Mouse (Mus musculus): ENCODE data around the gene Card6. TPM values are rescaled to one million over a fixed set of nuclear protein-coding genes. Genes with fewer than 3 reads are reported as not detected.

The Card6 gene
- polyA plus RNA-seq, 1 experiment from 2014 or later = 1.6 TPM

- no peak for ATAC-seq (replicated peaks; ENCODE audit: low FRiP score)
- Histone ChIP-seq H3K27ac (ENCODE audit: low read depth, low read length) (no peak overlapping the region), H3K9me3 (ENCODE audit: control insufficient read depth, low read length) (no peaks in the 10 kb centered on the region), H3K4me2 (ENCODE audit: low read depth, low read length, severe bottlenecking) (no peak overlapping the region), H3K36me3 (ENCODE audit: control insufficient read depth, insufficient read depth, low read length) (no peaks in the 10 kb centered on the region), H3K27me3 (ENCODE audit: control insufficient read depth, insufficient read depth, low read length) (no peaks in the 10 kb centered on the region), H3K4me3 (ENCODE audit: low read depth, low read length) (no peak overlapping the region), H3K9ac (ENCODE audit: low read length) (no peak overlapping the region), H3K4me1 (replicated peaks; ENCODE audit: control insufficient read depth, insufficient read depth, low read length) (no peaks in the 10 kb centered on the region)
- DNase-seq (ENCODE audit: low spot score) = no peak
- WGBS = 88% methylated on average over 3 of the region's 3 CpGs
Measured at GRCm38 (mm10) chr15:5108655-5109040, 309 bp upstream of the Card6 start.

GRCm38 (mm10) chr15:5106293-5106692 is 2.0 kb downstream of the Card6 start:
- no peak for DNase-seq (ENCODE audit: low spot score)
- no peaks in the 10 kb centered on the region for H3K4me1 ChIP-seq (replicated peaks; ENCODE audit: control insufficient read depth, insufficient read depth, low read length)
- H3K27me3 ChIP-seq (ENCODE audit: control insufficient read depth, insufficient read depth, low read length) = no peaks in the 10 kb centered on the region
- no peaks in the 10 kb centered on the region for H3K36me3 ChIP-seq (ENCODE audit: control insufficient read depth, insufficient read depth, low read length)
- no peaks in the 10 kb centered on the region for H3K9me3 ChIP-seq (ENCODE audit: control insufficient read depth, low read length)
- no peak overlapping the region for H3K9ac ChIP-seq (ENCODE audit: low read length)
- no peak for ATAC-seq (replicated peaks; ENCODE audit: low FRiP score)
- H3K4me2 ChIP-seq (ENCODE audit: low read depth, low read length, severe bottlenecking) = no peak overlapping the region
- 57% methylated on average over 2 of the region's 2 CpGs for WGBS
- no peak overlapping the region for H3K4me3 ChIP-seq (ENCODE audit: low read depth, low read length)
- H3K27ac ChIP-seq (ENCODE audit: low read depth, low read length) = no peak overlapping the region

GRCm38 (mm10) chr15:5105891-5106290 is 2.4 kb downstream of the Card6 start:
- Histone ChIP-seq H3K36me3 (ENCODE audit: control insufficient read depth, insufficient read depth, low read length) (no peaks in the 10 kb centered on the region), H3K27ac (ENCODE audit: low read depth, low read length) (no peak overlapping the region), H3K4me2 (ENCODE audit: low read depth, low read length, severe bottlenecking) (no peak overlapping the region), H3K4me3 (ENCODE audit: low read depth, low read length) (no peak overlapping the region), H3K4me1 (replicated peaks; ENCODE audit: control insufficient read depth, insufficient read depth, low read length) (no peaks in the 10 kb centered on the region), H3K27me3 (ENCODE audit: control insufficient read depth, insufficient read depth, low read length) (no peaks in the 10 kb centered on the region), H3K9me3 (ENCODE audit: control insufficient read depth, low read length) (no peaks in the 10 kb centered on the region), H3K9ac (ENCODE audit: low read length) (no peak overlapping the region)
- DNase-seq (ENCODE audit: low spot score) = no peak
- WGBS = 78% methylated on average over 6 of the region's 6 CpGs
- no peak for ATAC-seq (replicated peaks; ENCODE audit: low FRiP score)

- Histone ChIP-seq H3K27ac (ENCODE audit: low read depth, low read length) (no peak overlapping the region), H3K9me3 (ENCODE audit: control insufficient read depth, low read length) (no peaks in the 10 kb centered on the region), H3K9ac (ENCODE audit: low read length) (no peak overlapping the region), H3K27me3 (ENCODE audit: control insufficient read depth, insufficient read depth, low read length) (no peaks in the 10 kb centered on the region), H3K4me3 (ENCODE audit: low read depth, low read length) (no peak overlapping the region), H3K4me2 (ENCODE audit: low read depth, low read length, severe bottlenecking) (no peak overlapping the region), H3K4me1 (replicated peaks; ENCODE audit: control insufficient read depth, insufficient read depth, low read length) (no peaks in the 10 kb centered on the region), H3K36me3 (ENCODE audit: control insufficient read depth, insufficient read depth, low read length) (no peaks in the 10 kb centered on the region)
- ATAC-seq (replicated peaks; ENCODE audit: low FRiP score) (no peak), DNase-seq (ENCODE audit: low spot score) (no peak)
- 91% methylated on average over 4 of the region's 4 CpGs for WGBS
Measured at GRCm38 (mm10) chr15:5102312-5102711, 6.0 kb downstream of the Card6 start.

GRCm38 (mm10) chr15:5097376-5097775 is 11.0 kb downstream of the Card6 start:
- Histone ChIP-seq H3K9ac (ENCODE audit: low read length) (no peak overlapping the region), H3K4me1 (replicated peaks; ENCODE audit: control insufficient read depth, insufficient read depth, low read length) (no peaks in the 10 kb centered on the region), H3K4me3 (ENCODE audit: low read depth, low read length) (no peak overlapping the region), H3K4me2 (ENCODE audit: low read depth, low read length, severe bottlenecking) (no peak overlapping the region), H3K27ac (ENCODE audit: low read depth, low read length) (no peak overlapping the region), H3K9me3 (ENCODE audit: control insufficient read depth, low read length) (no peaks in the 10 kb centered on the region), H3K27me3 (ENCODE audit: control insufficient read depth, insufficient read depth, low read length) (no peaks in the 10 kb centered on the region), H3K36me3 (ENCODE audit: control insufficient read depth, insufficient read depth, low read length) (no peaks in the 10 kb centered on the region)
- no peak for DNase-seq (ENCODE audit: low spot score)
- no peak for ATAC-seq (replicated peaks; ENCODE audit: low FRiP score)
- 80% methylated on average over 1 of the region's 1 CpGs for WGBS

- Histone ChIP-seq H3K27me3 (ENCODE audit: control insufficient read depth, insufficient read depth, low read length) (no peaks in the 10 kb centered on the region), H3K4me3 (ENCODE audit: low read depth, low read length) (no peak overlapping the region), H3K27ac (ENCODE audit: low read depth, low read length) (no peak overlapping the region), H3K9ac (ENCODE audit: low read length) (no peak overlapping the region), H3K4me2 (ENCODE audit: low read depth, low read length, severe bottlenecking) (no peak overlapping the region), H3K9me3 (ENCODE audit: control insufficient read depth, low read length) (no peaks in the 10 kb centered on the region), H3K36me3 (ENCODE audit: control insufficient read depth, insufficient read depth, low read length) (no peaks in the 10 kb centered on the region), H3K4me1 (replicated peaks; ENCODE audit: control insufficient read depth, insufficient read depth, low read length) (no peaks in the 10 kb centered on the region)
- DNase-seq (ENCODE audit: low spot score) (no peak), ATAC-seq (replicated peaks; ENCODE audit: low FRiP score) (no peak)
- WGBS = 87% methylated on average over 11 of the region's 11 CpGs
Measured at GRCm38 (mm10) chr15:5095534-5096301, 12.6 kb downstream of the Card6 start.

GRCm38 (mm10) chr15:5090131-5090530 is 18.2 kb downstream of the Card6 start:
- H3K9ac ChIP-seq (ENCODE audit: low read length) = no peak overlapping the region
- H3K4me2 ChIP-seq (ENCODE audit: low read depth, low read length, severe bottlenecking) = no peak overlapping the region
- H3K4me3 ChIP-seq (ENCODE audit: low read depth, low read length) = no peak overlapping the region
- 93% methylated on average over 10 of the region's 10 CpGs for WGBS
- no peaks in the 10 kb centered on the region for H3K36me3 ChIP-seq (ENCODE audit: control insufficient read depth, insufficient read depth, low read length)
- H3K27me3 ChIP-seq (ENCODE audit: control insufficient read depth, insufficient read depth, low read length) = no peaks in the 10 kb centered on the region
- ATAC-seq (replicated peaks; ENCODE audit: low FRiP score) (no peak), DNase-seq (ENCODE audit: low spot score) (no peak)
- H3K27ac ChIP-seq (ENCODE audit: low read depth, low read length) = no peak overlapping the region
- no peaks in the 10 kb centered on the region for H3K9me3 ChIP-seq (ENCODE audit: control insufficient read depth, low read length)
- no peaks in the 10 kb centered on the region for H3K4me1 ChIP-seq (replicated peaks; ENCODE audit: control insufficient read depth, insufficient read depth, low read length)

- WGBS = 76% methylated on average over 7 of the region's 7 CpGs
- ATAC-seq (replicated peaks; ENCODE audit: low FRiP score) (no peak), DNase-seq (ENCODE audit: low spot score) (no peak)
- no peaks in the 10 kb centered on the region for H3K4me1 ChIP-seq (replicated peaks; ENCODE audit: control insufficient read depth, insufficient read depth, low read length)
- H3K9me3 ChIP-seq (ENCODE audit: control insufficient read depth, low read length) = no peaks in the 10 kb centered on the region
- no peak overlapping the region for H3K4me2 ChIP-seq (ENCODE audit: low read depth, low read length, severe bottlenecking)
- no peaks in the 10 kb centered on the region for H3K27me3 ChIP-seq (ENCODE audit: control insufficient read depth, insufficient read depth, low read length)
- H3K4me3 ChIP-seq (ENCODE audit: low read depth, low read length) = no peak overlapping the region
- H3K9ac ChIP-seq (ENCODE audit: low read length) = no peak overlapping the region
- H3K27ac ChIP-seq (ENCODE audit: low read depth, low read length) = no peak overlapping the region
- no peaks in the 10 kb centered on the region for H3K36me3 ChIP-seq (ENCODE audit: control insufficient read depth, insufficient read depth, low read length)
Measured at GRCm38 (mm10) chr15:5088850-5089608, 19.3 kb downstream of the Card6 start.

All from forebrain, embryonic 11.5 days (tissue).